Mouse (Mus musculus): ENCODE measurements at regions not wholly inside any gene's neighbourhood (a gene's known extent, or its start where the extent isn't known, plus 50 kb on each side); places are given as distances from the start of the nearest gene placed in this dataset.
"Not testable (repeated sequence)": the region's sequence is repeated elsewhere in the genome, so short reads cannot be mapped to it uniquely, and the experiment has no call there.

DNA sequence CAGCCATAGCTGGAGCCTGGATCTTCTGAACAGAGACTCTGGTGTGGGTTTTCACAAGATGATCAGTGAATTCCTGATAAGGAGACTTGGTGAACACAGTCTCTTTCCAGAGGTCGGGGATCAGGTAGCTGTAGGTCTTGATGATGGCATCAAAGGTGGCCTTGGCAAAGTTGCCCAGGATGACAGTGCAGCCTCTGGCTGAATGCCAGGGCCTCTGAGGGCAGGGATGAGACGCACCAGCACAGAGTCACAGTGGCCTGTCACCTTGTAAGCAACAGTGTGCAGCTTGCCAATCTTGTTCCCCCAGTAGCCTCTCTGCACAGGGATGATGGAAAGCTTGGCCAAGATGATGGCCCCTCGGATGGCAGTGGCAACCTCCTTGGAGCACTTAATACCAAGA is 95.9 kb upstream of the Ipo5 start:
- H3K4me2 ChIP-seq (ENCODE audit: low read depth, low read length); H3K4me3 ChIP-seq (ENCODE audit: low read depth, low read length); H3K27me3 ChIP-seq (ENCODE audit: control insufficient read depth, insufficient read depth, low read length); H3K36me3 ChIP-seq (ENCODE audit: control insufficient read depth, insufficient read depth, low read length); H3K9ac ChIP-seq (replicated peaks; ENCODE audit: low read depth, low read length); H3K27ac ChIP-seq (ENCODE audit: low read depth, low read length); H3K4me1 ChIP-seq (ENCODE audit: control insufficient read depth, insufficient read depth, low read length); H3K9me3 ChIP-seq (ENCODE audit: control insufficient read depth, low read length); ATAC-seq (ENCODE audit: low read depth): not testable (repeated sequence)
- WGBS: 87% methylated on average over 3 of the region's 3 CpGs

- Histone ChIP-seq H3K9ac (replicated peaks; ENCODE audit: low read depth, low read length) (no peak overlapping the region), H3K27me3 (ENCODE audit: control insufficient read depth, insufficient read depth, low read length) (no peaks in the 10 kb centered on the region), H3K9me3 (ENCODE audit: control insufficient read depth, low read length) (no peaks in the 10 kb centered on the region), H3K36me3 (ENCODE audit: control insufficient read depth, insufficient read depth, low read length) (no peaks in the 10 kb centered on the region), H3K4me3 (ENCODE audit: low read depth, low read length) (no peak overlapping the region), H3K4me2 (ENCODE audit: low read depth, low read length) (no peak overlapping the region), H3K27ac (ENCODE audit: low read depth, low read length) (no peak overlapping the region), H3K4me1 (ENCODE audit: control insufficient read depth, insufficient read depth, low read length) (no peaks in the 10 kb centered on the region)
- 96% methylated on average over 2 of the region's 2 CpGs for WGBS
- no peak for ATAC-seq (ENCODE audit: low read depth)
Observed at GRCm38 (mm10) chr14:120816529-120816928, 94.5 kb upstream of the Ipo5 start.

DNA sequence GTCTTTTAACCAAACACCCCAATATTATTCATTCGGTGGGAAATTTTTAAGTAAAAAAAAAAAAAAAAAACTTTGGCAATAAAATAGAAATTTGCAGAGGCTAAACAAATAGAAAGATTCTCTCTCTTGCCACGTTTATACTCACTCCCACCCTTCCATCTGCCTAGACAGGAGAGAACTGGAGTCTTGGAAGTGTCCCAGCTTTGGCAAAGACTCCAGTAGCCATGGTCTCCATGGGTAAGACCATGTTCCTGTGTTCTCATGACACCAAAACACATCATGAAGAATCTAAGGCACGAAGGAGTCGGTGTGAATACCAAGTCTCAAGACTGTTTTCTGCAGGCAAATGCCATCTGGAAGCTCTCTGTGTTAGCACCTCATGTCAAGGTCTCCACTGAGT is 84.8 kb upstream of the Ipo5 start:
- Histone ChIP-seq H3K4me1 (ENCODE audit: control insufficient read depth, insufficient read depth, low read length) (no peaks in the 10 kb centered on the region), H3K4me3 (ENCODE audit: low read depth, low read length) (no peak overlapping the region), H3K36me3 (ENCODE audit: control insufficient read depth, insufficient read depth, low read length) (no peaks in the 10 kb centered on the region), H3K27me3 (ENCODE audit: control insufficient read depth, insufficient read depth, low read length) (no peaks in the 10 kb centered on the region), H3K9me3 (ENCODE audit: control insufficient read depth, low read length) (no peaks in the 10 kb centered on the region), H3K9ac (replicated peaks; ENCODE audit: low read depth, low read length) (no peak overlapping the region), H3K27ac (ENCODE audit: low read depth, low read length) (no peak overlapping the region), H3K4me2 (ENCODE audit: low read depth, low read length) (no peak overlapping the region)
- no peak for ATAC-seq (ENCODE audit: low read depth)
- 89% methylated on average over 4 of the region's 4 CpGs for WGBS

DNA sequence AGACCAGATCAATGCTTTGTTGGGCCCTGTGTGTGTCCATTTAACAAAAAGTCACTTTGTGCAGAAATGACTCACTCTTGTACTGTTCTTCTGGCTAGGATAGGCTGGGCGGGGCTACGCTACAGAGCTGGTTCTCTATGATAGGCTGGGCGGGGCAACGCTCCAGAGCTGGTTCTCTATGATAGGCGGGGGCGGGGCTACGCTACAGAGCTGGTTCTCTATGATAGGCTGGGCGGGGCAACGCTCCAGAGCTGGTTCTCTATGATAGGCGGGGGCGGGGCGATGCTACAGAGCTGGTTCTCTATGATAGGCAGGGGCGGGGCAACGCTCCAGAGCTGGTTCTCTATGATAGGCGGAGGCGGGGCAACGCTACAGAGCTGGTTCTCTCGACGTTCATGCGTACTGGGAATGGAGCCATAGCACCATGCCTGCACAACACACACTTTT is 80.6 kb upstream of the Ipo5 start:
- not testable (repeated sequence) for H3K4me1 ChIP-seq (ENCODE audit: control insufficient read depth, insufficient read depth, low read length); H3K27ac ChIP-seq (ENCODE audit: low read depth, low read length); H3K36me3 ChIP-seq (ENCODE audit: control insufficient read depth, insufficient read depth, low read length); H3K27me3 ChIP-seq (ENCODE audit: control insufficient read depth, insufficient read depth, low read length); H3K9me3 ChIP-seq (ENCODE audit: control insufficient read depth, low read length); H3K4me2 ChIP-seq (ENCODE audit: low read depth, low read length); H3K9ac ChIP-seq (replicated peaks; ENCODE audit: low read depth, low read length); H3K4me3 ChIP-seq (ENCODE audit: low read depth, low read length)
- WGBS: 30% methylated on average over 20 of the region's 20 CpGs
- peak; percentile 39; the same call in 1 of the 2 replicates for ATAC-seq (ENCODE audit: low read depth)

DNA sequence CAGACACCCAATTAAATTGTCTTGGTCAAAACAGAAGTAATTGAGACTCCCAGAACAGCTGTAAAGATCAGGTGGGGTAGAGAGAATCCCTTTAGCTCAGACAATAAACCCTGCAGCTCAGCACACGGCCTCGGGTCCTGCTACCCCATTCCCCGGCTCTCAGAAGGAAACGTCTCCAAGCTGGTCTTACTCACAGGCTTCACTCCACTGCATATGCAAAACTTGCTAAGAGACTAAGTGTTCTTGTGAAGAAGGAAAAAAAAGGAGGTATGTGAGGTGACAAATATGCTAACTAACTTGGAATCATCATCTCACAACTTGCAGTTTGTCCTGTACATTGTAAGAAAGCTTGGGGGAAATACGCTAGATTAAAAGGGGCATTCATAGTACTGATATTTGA is 79.6 kb upstream of the Ipo5 start:
- WGBS: 54% methylated on average over 5 of the region's 5 CpGs
- Histone ChIP-seq H3K27ac (ENCODE audit: low read depth, low read length) (no peak overlapping the region), H3K4me1 (ENCODE audit: control insufficient read depth, insufficient read depth, low read length) (no peaks in the 10 kb centered on the region), H3K4me2 (ENCODE audit: low read depth, low read length) (no peak overlapping the region; the same call in 1 of the 2 replicates), H3K27me3 (ENCODE audit: control insufficient read depth, insufficient read depth, low read length) (no peaks in the 10 kb centered on the region), H3K36me3 (ENCODE audit: control insufficient read depth, insufficient read depth, low read length) (no peaks in the 10 kb centered on the region), H3K4me3 (ENCODE audit: low read depth, low read length) (0 out of 2 replicates have a peak overlapping the region, but pooled peaks have one; percentile 12), H3K9me3 (ENCODE audit: control insufficient read depth, low read length) (no peaks in the 10 kb centered on the region), H3K9ac (replicated peaks; ENCODE audit: low read depth, low read length) (no peak overlapping the region)
- ATAC-seq (ENCODE audit: low read depth): 0 out of 2 replicates have a peak, but pooled peaks have one; percentile 56

DNA sequence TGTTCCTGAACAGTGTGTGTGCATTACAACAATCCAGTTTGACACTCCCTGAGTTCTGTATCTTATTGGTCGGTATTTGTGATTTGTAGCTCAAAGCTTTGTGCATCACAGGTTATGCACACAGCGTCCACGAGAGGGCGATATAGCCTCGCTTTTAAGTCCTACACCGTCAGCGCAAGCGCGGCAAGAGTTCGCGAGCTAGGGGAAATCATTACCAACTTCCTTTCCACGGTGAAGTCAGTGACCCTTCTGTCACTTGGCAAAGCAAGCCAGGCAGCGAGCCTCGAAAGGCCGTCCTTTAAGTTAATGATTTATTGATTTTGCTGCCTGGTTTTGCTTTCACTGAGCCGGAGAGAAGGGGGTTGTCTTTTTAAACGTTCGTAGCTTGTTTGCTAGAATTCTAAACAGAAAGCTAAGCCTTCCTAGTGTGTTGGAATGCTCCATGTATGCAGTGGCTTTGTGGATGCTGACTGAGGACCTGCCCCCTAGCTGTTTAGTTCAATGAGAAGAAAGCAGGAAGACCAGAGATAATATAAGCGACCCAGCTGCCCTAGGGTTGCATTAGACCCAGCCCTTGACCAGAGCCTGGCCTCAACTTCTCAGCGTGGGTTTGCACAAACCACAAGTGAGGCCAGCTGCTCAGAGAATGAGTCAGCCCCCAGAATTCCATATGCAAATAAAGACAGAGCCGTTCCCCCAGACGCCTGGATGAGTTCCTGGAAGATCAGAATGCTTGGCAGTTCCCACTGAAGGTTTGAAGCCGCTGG is 79.0 kb upstream of the Ipo5 start:
- no peaks in the 10 kb centered on the region for H3K27me3 ChIP-seq (ENCODE audit: control insufficient read depth, insufficient read depth, low read length)
- no peaks in the 10 kb centered on the region for H3K9me3 ChIP-seq (ENCODE audit: control insufficient read depth, low read length)
- no peaks in the 10 kb centered on the region for H3K4me1 ChIP-seq (ENCODE audit: control insufficient read depth, insufficient read depth, low read length)
- no peaks in the 10 kb centered on the region for H3K36me3 ChIP-seq (ENCODE audit: control insufficient read depth, insufficient read depth, low read length)
- ATAC-seq (ENCODE audit: low read depth): peak; percentile 85
- no peak overlapping the region for H3K9ac ChIP-seq (replicated peaks; ENCODE audit: low read depth, low read length)
- H3K4me3 ChIP-seq (ENCODE audit: low read depth, low read length): peak overlapping the region; percentile 12; the same call in 1 of the 2 replicates
- H3K27ac ChIP-seq (ENCODE audit: low read depth, low read length): no peak overlapping the region
- WGBS: 6% methylated on average over 23 of the region's 23 CpGs
- peak overlapping the region; percentile 41 for H3K4me2 ChIP-seq (ENCODE audit: low read depth, low read length)

DNA sequence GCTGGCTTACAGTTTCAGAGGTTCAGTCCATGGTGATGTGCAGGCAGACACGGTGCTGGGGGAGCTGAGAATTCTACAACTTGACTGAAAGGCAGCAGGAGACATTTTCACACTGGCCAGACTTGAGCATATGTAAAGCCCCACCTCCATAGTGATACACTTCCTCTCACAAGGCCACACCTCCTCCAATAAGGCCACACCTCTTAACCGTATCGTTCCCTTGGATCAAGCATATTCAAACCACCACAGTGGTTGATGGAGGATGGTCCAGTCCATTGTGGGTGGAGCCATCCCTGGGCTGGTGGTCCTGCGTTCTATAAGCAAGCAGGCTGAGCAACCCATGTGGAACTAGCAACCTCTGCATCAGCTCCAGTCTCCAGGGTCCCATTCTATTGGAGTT is 76.2 kb upstream of the Ipo5 start:
- Histone ChIP-seq H3K9me3 (ENCODE audit: control insufficient read depth, low read length) (no peaks in the 10 kb centered on the region), H3K27ac (ENCODE audit: low read depth, low read length) (no peak overlapping the region), H3K36me3 (ENCODE audit: control insufficient read depth, insufficient read depth, low read length) (no peaks in the 10 kb centered on the region), H3K9ac (replicated peaks; ENCODE audit: low read depth, low read length) (no peak overlapping the region), H3K27me3 (ENCODE audit: control insufficient read depth, insufficient read depth, low read length) (no peaks in the 10 kb centered on the region), H3K4me2 (ENCODE audit: low read depth, low read length) (no peak overlapping the region), H3K4me3 (ENCODE audit: low read depth, low read length) (no peak overlapping the region), H3K4me1 (ENCODE audit: control insufficient read depth, insufficient read depth, low read length) (no peaks in the 10 kb centered on the region)
- WGBS: 85% methylated on average over 4 of the region's 4 CpGs
- ATAC-seq (ENCODE audit: low read depth): no peak

- Histone ChIP-seq H3K36me3 (ENCODE audit: control insufficient read depth, insufficient read depth, low read length) (no peaks in the 10 kb centered on the region), H3K27me3 (ENCODE audit: control insufficient read depth, insufficient read depth, low read length) (no peaks in the 10 kb centered on the region), H3K4me1 (ENCODE audit: control insufficient read depth, insufficient read depth, low read length) (0 out of 2 replicates have a peak, but pooled peaks cover 4% of the 10 kb centered on the region), H3K9ac (replicated peaks; ENCODE audit: low read depth, low read length) (no peak overlapping the region), H3K4me2 (ENCODE audit: low read depth, low read length) (no peak overlapping the region), H3K9me3 (ENCODE audit: control insufficient read depth, low read length) (no peaks in the 10 kb centered on the region), H3K27ac (ENCODE audit: low read depth, low read length) (no peak overlapping the region), H3K4me3 (ENCODE audit: low read depth, low read length) (no peak overlapping the region)
- 53% methylated on average over 5 of the region's 5 CpGs for WGBS
- ATAC-seq (ENCODE audit: low read depth): no peak
Observed at GRCm38 (mm10) chr14:120835758-120836157, 75.3 kb upstream of the Ipo5 start.

- Histone ChIP-seq H3K27ac (ENCODE audit: low read depth, low read length) (no peak overlapping the region), H3K4me3 (ENCODE audit: low read depth, low read length) (no peak overlapping the region), H3K4me1 (ENCODE audit: control insufficient read depth, insufficient read depth, low read length) (0 out of 2 replicates have a peak, but pooled peaks cover 4% of the 10 kb centered on the region), H3K36me3 (ENCODE audit: control insufficient read depth, insufficient read depth, low read length) (no peaks in the 10 kb centered on the region), H3K9ac (replicated peaks; ENCODE audit: low read depth, low read length) (no peak overlapping the region), H3K27me3 (ENCODE audit: control insufficient read depth, insufficient read depth, low read length) (no peaks in the 10 kb centered on the region), H3K9me3 (ENCODE audit: control insufficient read depth, low read length) (no peaks in the 10 kb centered on the region), H3K4me2 (ENCODE audit: low read depth, low read length) (no peak overlapping the region)
- ATAC-seq (ENCODE audit: low read depth): no peak
- 95% methylated on average over 12 of the region's 12 CpGs for WGBS
Observed at GRCm38 (mm10) chr14:120836535-120837316, 74.3 kb upstream of the Ipo5 start.

Data from neural tube, embryonic 14.5 days (tissue).